Mouse (Mus musculus): ENCODE data around the gene Nav2. TPM values are rescaled to one million over a fixed set of nuclear protein-coding genes. Genes with fewer than 3 reads are reported as not detected.

Gene Nav2
- polyA plus RNA-seq, 1 experiment, result 46.2 TPM

- no peak overlapping the region for H3K27ac ChIP-seq (ENCODE audit: control insufficient read depth, insufficient read depth, low read length)
- no peaks in the 10 kb centered on the region for H3K36me3 ChIP-seq (ENCODE audit: control insufficient read depth, insufficient read depth, low read length)
- TF ChIP-seq POLR2A (IDR thresholded peaks at IDR 0.05; ENCODE audit: control insufficient read depth, extremely low read depth, insufficient read depth, low read length, poor library complexity) (no peak), CTCF (IDR thresholded peaks at IDR 0.05; ENCODE audit: borderline replicate concordance, control insufficient read depth, extremely low read depth, insufficient read depth, low read length, poor library complexity) (no peak)
- H3K4me3 ChIP-seq (ENCODE audit: control insufficient read depth, insufficient read depth, low read length), result no peak overlapping the region
- DNase-seq, result no peak
- 80% methylated on average over 7 of the region's 7 CpGs for WGBS
- H3K27me3 ChIP-seq (ENCODE audit: control insufficient read depth, insufficient read depth, low read length), result no peaks in the 10 kb centered on the region
- H3K4me1 ChIP-seq (replicated peaks; ENCODE audit: control insufficient read depth, insufficient read depth, low read length), result no peaks in the 10 kb centered on the region
Measured at GRCm38 (mm10) chr7:49582551-49582950, 674.0 kb downstream of the Nav2 start.

- H3K27ac ChIP-seq (ENCODE audit: control insufficient read depth, insufficient read depth, low read length), result no peak overlapping the region
- no peak overlapping the region for H3K4me3 ChIP-seq (ENCODE audit: control insufficient read depth, insufficient read depth, low read length)
- no peaks in the 10 kb centered on the region for H3K36me3 ChIP-seq (ENCODE audit: control insufficient read depth, insufficient read depth, low read length)
- no peaks in the 10 kb centered on the region for H3K27me3 ChIP-seq (ENCODE audit: control insufficient read depth, insufficient read depth, low read length)
- no peaks in the 10 kb centered on the region for H3K4me1 ChIP-seq (replicated peaks; ENCODE audit: control insufficient read depth, insufficient read depth, low read length)
- TF ChIP-seq POLR2A (IDR thresholded peaks at IDR 0.05; ENCODE audit: control insufficient read depth, extremely low read depth, insufficient read depth, low read length, poor library complexity) (no peak), CTCF (IDR thresholded peaks at IDR 0.05; ENCODE audit: borderline replicate concordance, control insufficient read depth, extremely low read depth, insufficient read depth, low read length, poor library complexity) (no peak)
- WGBS, result 93% methylated on average over 6 of the region's 6 CpGs
- DNase-seq, result no peak
Measured at GRCm38 (mm10) chr7:49583176-49583575, 674.7 kb downstream of the Nav2 start.

GRCm38 (mm10) chr7:49586530-49587120, 678.1 kb downstream of the Nav2 start:
- H3K27me3 ChIP-seq (ENCODE audit: control insufficient read depth, insufficient read depth, low read length), result no peaks in the 10 kb centered on the region
- DNase-seq, result no peak
- H3K4me1 ChIP-seq (replicated peaks; ENCODE audit: control insufficient read depth, insufficient read depth, low read length), result no peaks in the 10 kb centered on the region
- H3K36me3 ChIP-seq (ENCODE audit: control insufficient read depth, insufficient read depth, low read length), result no peaks in the 10 kb centered on the region
- H3K4me3 ChIP-seq (ENCODE audit: control insufficient read depth, insufficient read depth, low read length), result no peak overlapping the region
- no peak overlapping the region for H3K27ac ChIP-seq (ENCODE audit: control insufficient read depth, insufficient read depth, low read length)
- TF ChIP-seq CTCF (IDR thresholded peaks at IDR 0.05; ENCODE audit: borderline replicate concordance, control insufficient read depth, extremely low read depth, insufficient read depth, low read length, poor library complexity) (no peak), POLR2A (IDR thresholded peaks at IDR 0.05; ENCODE audit: control insufficient read depth, extremely low read depth, insufficient read depth, low read length, poor library complexity) (no peak)
- 97% methylated on average over 5 of the region's 5 CpGs for WGBS

DNA sequence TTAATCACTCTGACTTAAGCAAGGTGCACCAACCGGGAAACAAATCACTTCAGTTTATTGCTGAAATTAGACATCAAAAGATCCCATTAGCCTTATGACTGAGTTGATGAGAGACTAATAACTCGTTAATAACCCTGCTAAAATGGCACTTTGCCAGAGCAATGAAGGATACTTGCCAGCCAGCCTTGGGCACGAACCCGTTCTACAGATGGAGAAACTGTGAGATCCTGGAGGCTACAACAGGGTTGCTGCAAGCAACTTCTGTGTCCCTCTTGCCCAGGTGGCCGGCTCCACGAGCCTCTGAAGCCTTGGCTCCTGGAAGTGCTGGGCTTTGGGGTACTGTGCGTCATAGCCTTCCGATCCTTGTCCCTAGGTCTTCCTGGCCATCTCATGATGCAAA, 681.1 kb downstream of the Nav2 start:
- no peak for TF ChIP-seq CTCF (IDR thresholded peaks at IDR 0.05; ENCODE audit: borderline replicate concordance, control insufficient read depth, extremely low read depth, insufficient read depth, low read length, poor library complexity)
- no peak for TF ChIP-seq POLR2A (IDR thresholded peaks at IDR 0.05; ENCODE audit: control insufficient read depth, extremely low read depth, insufficient read depth, low read length, poor library complexity)
- Histone ChIP-seq H3K36me3 (ENCODE audit: control insufficient read depth, insufficient read depth, low read length) (no peaks in the 10 kb centered on the region; the same call in 1 of the 2 replicates), H3K4me3 (ENCODE audit: control insufficient read depth, insufficient read depth, low read length) (no peak overlapping the region), H3K27me3 (ENCODE audit: control insufficient read depth, insufficient read depth, low read length) (no peaks in the 10 kb centered on the region), H3K27ac (ENCODE audit: control insufficient read depth, insufficient read depth, low read length) (no peak overlapping the region), H3K4me1 (replicated peaks; ENCODE audit: control insufficient read depth, insufficient read depth, low read length) (no peaks in the 10 kb centered on the region)
- DNase-seq, result no peak
- WGBS, result 94% methylated on average over 8 of the region's 8 CpGs

DNA sequence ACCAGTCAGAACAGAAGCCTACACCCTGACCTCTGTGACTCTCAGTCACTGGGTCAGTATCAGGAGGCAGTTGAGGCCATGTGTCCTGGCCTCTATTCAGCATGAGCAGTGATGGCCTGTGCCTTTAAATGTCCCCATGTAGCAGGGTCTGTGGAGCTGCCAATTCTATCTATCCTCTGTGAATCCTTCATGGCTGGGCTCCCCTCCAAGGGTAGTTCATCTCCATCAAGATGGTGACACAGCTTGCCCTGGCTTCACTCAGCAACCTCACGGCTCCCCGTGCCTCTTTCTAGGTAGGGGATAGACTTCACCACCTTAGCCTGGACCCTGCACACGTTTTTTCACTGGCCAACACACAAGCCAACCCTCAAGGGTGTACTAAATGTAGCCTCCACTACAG, 689.3 kb downstream of the Nav2 start:
- no peak overlapping the region for H3K4me3 ChIP-seq (ENCODE audit: control insufficient read depth, insufficient read depth, low read length)
- H3K36me3 ChIP-seq (ENCODE audit: control insufficient read depth, insufficient read depth, low read length), result peaks cover 3% of the 10 kb centered on the region; the same call in 1 of the 2 replicates
- WGBS, result 85% methylated on average over 3 of the region's 3 CpGs
- no peak overlapping the region for H3K27ac ChIP-seq (ENCODE audit: control insufficient read depth, insufficient read depth, low read length)
- no peaks in the 10 kb centered on the region for H3K27me3 ChIP-seq (ENCODE audit: control insufficient read depth, insufficient read depth, low read length)
- DNase-seq, result no peak
- H3K4me1 ChIP-seq (replicated peaks; ENCODE audit: control insufficient read depth, insufficient read depth, low read length), result peaks cover 25% of the 10 kb centered on the region
- TF ChIP-seq CTCF (IDR thresholded peaks at IDR 0.05; ENCODE audit: borderline replicate concordance, control insufficient read depth, extremely low read depth, insufficient read depth, low read length, poor library complexity) (no peak), POLR2A (IDR thresholded peaks at IDR 0.05; ENCODE audit: control insufficient read depth, extremely low read depth, insufficient read depth, low read length, poor library complexity) (no peak)

DNA sequence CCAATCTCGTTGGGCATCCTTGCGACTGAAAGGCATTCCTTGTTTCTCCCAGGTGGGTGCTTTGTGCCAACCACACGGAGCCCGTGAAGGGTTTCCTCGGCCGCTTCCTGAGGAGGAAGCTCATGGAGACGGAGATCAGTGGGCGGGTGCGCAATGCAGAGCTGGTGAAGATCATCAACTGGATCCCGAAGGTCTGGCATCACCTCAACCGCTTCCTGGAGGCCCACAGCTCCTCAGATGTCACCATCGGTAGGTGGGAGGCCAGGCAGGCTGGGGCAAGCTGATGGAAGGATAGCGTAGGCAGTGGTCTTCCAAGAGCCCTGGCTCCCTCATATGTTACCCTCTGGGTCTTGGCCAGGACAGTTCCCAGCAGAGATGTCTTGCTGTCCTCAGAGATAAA, 689.7 kb downstream of the Nav2 start:
- 97% methylated on average over 13 of the region's 13 CpGs for WGBS
- no peak for DNase-seq
- Histone ChIP-seq H3K27me3 (ENCODE audit: control insufficient read depth, insufficient read depth, low read length) (no peaks in the 10 kb centered on the region), H3K27ac (ENCODE audit: control insufficient read depth, insufficient read depth, low read length) (no peak overlapping the region), H3K4me3 (ENCODE audit: control insufficient read depth, insufficient read depth, low read length) (no peak overlapping the region), H3K36me3 (ENCODE audit: control insufficient read depth, insufficient read depth, low read length) (peaks cover 3% of the 10 kb centered on the region; the same call in 1 of the 2 replicates), H3K4me1 (replicated peaks; ENCODE audit: control insufficient read depth, insufficient read depth, low read length) (peaks cover 29% of the 10 kb centered on the region)
- no peak for TF ChIP-seq CTCF (IDR thresholded peaks at IDR 0.05; ENCODE audit: borderline replicate concordance, control insufficient read depth, extremely low read depth, insufficient read depth, low read length, poor library complexity)
- no peak for TF ChIP-seq POLR2A (IDR thresholded peaks at IDR 0.05; ENCODE audit: control insufficient read depth, extremely low read depth, insufficient read depth, low read length, poor library complexity)

- WGBS, result 93% methylated on average over 3 of the region's 3 CpGs
Measured at GRCm38 (mm10) chr7:49599950-49600349, 691.4 kb downstream of the Nav2 start.

More at GRCm38 (mm10) chr7:49599950-49600349, 691.4 kb downstream of the Nav2 start:
- TF ChIP-seq POLR2A (IDR thresholded peaks at IDR 0.05; ENCODE audit: control insufficient read depth, extremely low read depth, insufficient read depth, low read length, poor library complexity), result no peak
- TF ChIP-seq CTCF (IDR thresholded peaks at IDR 0.05; ENCODE audit: borderline replicate concordance, control insufficient read depth, extremely low read depth, insufficient read depth, low read length, poor library complexity), result no peak
- Histone ChIP-seq H3K27ac (ENCODE audit: control insufficient read depth, insufficient read depth, low read length) (no peak overlapping the region), H3K4me1 (replicated peaks; ENCODE audit: control insufficient read depth, insufficient read depth, low read length) (peaks cover 29% of the 10 kb centered on the region), H3K27me3 (ENCODE audit: control insufficient read depth, insufficient read depth, low read length) (no peaks in the 10 kb centered on the region), H3K36me3 (ENCODE audit: control insufficient read depth, insufficient read depth, low read length) (peaks cover under 1% of the 10 kb centered on the region; the same call in 1 of the 2 replicates), H3K4me3 (ENCODE audit: control insufficient read depth, insufficient read depth, low read length) (no peak overlapping the region)
- no peak for DNase-seq
